12 mouse cellular contexts compared by ENCODE assay signal in genomic region chr4:133627039-133627438, GRCm38 (mm10). TPM values are rescaled to one million over a fixed set of nuclear protein-coding genes. Genes with fewer than 3 reads are reported as not detected.
DNase-seq lines count a peak whose midpoint lies in the region; ATAC-seq and TF ChIP-seq lines count a peak whose summit lies in the region.
"Had no signal": no experiment of that assay in that cellular context is flagged by ENCODE, and none has a peak within 500 bp of the region (broad histone marks: within the 10 kb centered on the region; RNA-seq: fewer than 3 reads in every experiment).

No protein-coding gene starts in this region.

- in situ Hi-C loops in ES-E14 (cut with MboI; ENCODE audit: low sequenced_read_pairs in 2 of 2, unreplicated experiment in 2 of 2), result no loop called here

- TF ChIP-seq POLR2A in heart, adult 2 months (IDR thresholded peaks at IDR 0.05; ENCODE audit: insufficient read depth, low read depth, low read length), result no peak

- no peak for ATAC-seq in liver, embryonic 12.5 days

- WGBS in heart, adult 2 months, result 88% methylated on average over 14 of the region's 14 CpGs
- WGBS in liver, embryonic 12.5 days (ENCODE audit: insufficient replicate concordance), result 91% methylated on average over 14 of the region's 14 CpGs

- intact Hi-C loops in heart, adult 2 months (cut with DNase I), result no loop called here

- no peak overlapping the region for H3K9ac ChIP-seq in heart, adult 2 months (ENCODE audit: low read depth, low read length)
- H3K9ac ChIP-seq in liver, embryonic 12.5 days, result no peak overlapping the region
- peak overlapping the region; percentile 52; the same call in 1 of the 2 replicates for H3K9ac ChIP-seq in ES-E14 (ENCODE audit: insufficient read depth, low read depth, low read length, poor library complexity, severe bottlenecking)

- H3K9me3 ChIP-seq in liver, embryonic 12.5 days (replicated peaks), result no peaks in the 10 kb centered on the region
- H3K9me3 ChIP-seq in ES-E14 (ENCODE audit: control insufficient read depth, insufficient read depth, low read depth, low read length), result no peaks in the 10 kb centered on the region

- peaks cover 7% of the 10 kb centered on the region for H3K79me2 ChIP-seq in heart, adult 2 months (replicated peaks; ENCODE audit: control insufficient read depth, insufficient read depth, low read length)

- DNase-seq in heart, adult 2 months, result no peak
- DNase-seq in heart, adult 9 months (ENCODE audit: low spot score in 2 of 2), result no peak
- no peak for DNase-seq in liver
- no peak for DNase-seq in ES-E14 (ENCODE audit: low read depth, low spot score)
- DNase-seq in cerebellum, adult 9-11 months, result peak; percentile 86
- no peak for DNase-seq in adrenal gland, postnatal 14 days
- DNase-seq: adrenal gland, postnatal 25 days; heart, postnatal 10 days; kidney, adult 11 months; lung, postnatal 10 days; thymus, postnatal 14 days had no signal

- H3K4me2 ChIP-seq in liver, embryonic 12.5 days, result no peak overlapping the region

- H3K36me3 ChIP-seq in heart, adult 2 months (ENCODE audit: control insufficient read depth, insufficient read depth, low read length), result peaks cover 8% of the 10 kb centered on the region
- peaks cover 22% of the 10 kb centered on the region for H3K36me3 ChIP-seq in liver, embryonic 12.5 days
- H3K36me3 ChIP-seq in ES-E14 (ENCODE audit: control insufficient read depth, insufficient read depth, low read length, poor library complexity, severe bottlenecking), result peaks cover 6% of the 10 kb centered on the region; the same call in 1 of the 2 replicates

- TF ChIP-seq CTCF in heart, adult 2 months (IDR thresholded peaks at IDR 0.05), result no peak

- no peak overlapping the region for H3K4me3 ChIP-seq in heart, adult 2 months
- no peak overlapping the region for H3K4me3 ChIP-seq in liver, embryonic 12.5 days
- H3K4me3 ChIP-seq in ES-E14 (ENCODE audit: insufficient read depth in 1 of 2, low read depth in 1 of 2, low read length in 2 of 2, poor library complexity in 1 of 2, severe bottlenecking in 1 of 2), result peak overlapping the region; percentile 52 to 56

- no peak for TF ChIP-seq EP300 in heart, adult 2 months (IDR thresholded peaks at IDR 0.05; ENCODE audit: insufficient read depth, low read depth, low read length)

- H3K27ac ChIP-seq in heart, adult 2 months, result peak overlapping the region; percentile 96
- H3K27ac ChIP-seq in liver, embryonic 12.5 days, result peak overlapping the region; percentile 67; the same call in 1 of the 2 replicates
- peak overlapping the region; percentile 21; the same call in 1 of the 2 replicates for H3K27ac ChIP-seq in ES-E14 (ENCODE audit: insufficient read depth, low read depth, low read length, poor library complexity, severe bottlenecking)

- no peaks in the 10 kb centered on the region for H3K27me3 ChIP-seq in heart, adult 2 months (ENCODE audit: control insufficient read depth, insufficient read depth, low read length)
- no peaks in the 10 kb centered on the region for H3K27me3 ChIP-seq in liver, embryonic 12.5 days (replicated peaks)

- H3K4me1 ChIP-seq in heart, adult 2 months (ENCODE audit: control insufficient read depth, insufficient read depth, low read length), result peaks cover 27% of the 10 kb centered on the region
- peaks cover 64% of the 10 kb centered on the region for H3K4me1 ChIP-seq in liver, embryonic 12.5 days
- H3K4me1 ChIP-seq in ES-E14 (ENCODE audit: control insufficient read depth in 2 of 2, insufficient read depth in 2 of 2, low read length in 2 of 2, poor library complexity in 1 of 2), result peaks cover 7 to 37% of the 10 kb centered on the region in 2 experiments; a peak in 3 of 4 replicates

TF ChIP-seq in ES-E14, 5 proteins besides CTCF, POLR2A, EP300 and RAD21:
- no peak for TF ChIP-seq ZC3H11A (IDR thresholded peaks at IDR 0.05; ENCODE audit: borderline replicate concordance, low read depth, low read length)
- no peak for TF ChIP-seq CHD2 (IDR thresholded peaks at IDR 0.05; ENCODE audit: low read depth, low read length)
- no peak for TF ChIP-seq MAFK (IDR thresholded peaks at IDR 0.05; ENCODE audit: insufficient read depth, low read depth, low read length)
- no peak for TF ChIP-seq HCFC1 (IDR thresholded peaks at IDR 0.05; ENCODE audit: borderline replicate concordance, insufficient read depth, low read length)
- TF ChIP-seq ZNF384 (IDR thresholded peaks at IDR 0.05; ENCODE audit: low read depth, low read length), result no peak

RNA-seq across cellular contexts. Expression of gene Zdhhc18, which starts 22.9 kb away (rescaled TPM):
- 10 to 100 TPM; 21.3 to 27.7 TPM for total RNA-seq in heart, adult 2 months (2021)
- polyA plus RNA-seq in heart, adult 2 months (2012; rRNA removed), result 37.3 and 40.1 TPM in 2 replicates
- polyA plus RNA-seq in liver, embryonic 12.5 days (2016; fragmentation: Nextera tagmentation; extraction: Ambion mirVana), result 4.6 and 5.5 TPM in 2 replicates
- 39.0 and 55.8 TPM in 2 replicates for total RNA-seq in ES-E14 (2012; rRNA removed)
- 16.9 and 29.9 TPM in 2 replicates for total RNA-seq in adrenal gland, postnatal 14 days (2021)

RNA-seq across cellular contexts. Expression of gene Sfn, which starts 25.1 kb away (rescaled TPM):
- 1 to 10 TPM; 1.2 TPM for total RNA-seq in heart, adult 2 months (2021)
- 1.4 and 2.0 TPM in 2 replicates for polyA plus RNA-seq in heart, adult 2 months (2012; rRNA removed)
- polyA plus RNA-seq in liver, embryonic 12.5 days (2016; fragmentation: Nextera tagmentation; extraction: Ambion mirVana), result 0.21 and 0.81 TPM in 2 replicates
- 35.8 and 46.6 TPM in 2 replicates for total RNA-seq in ES-E14 (2012; rRNA removed)
- total RNA-seq in adrenal gland, postnatal 14 days (2021), result 1.7 and 4.2 TPM in 2 replicates

RNA-seq across cellular contexts. Expression of gene Gpn2, which starts 42.9 kb away (rescaled TPM):
- total RNA-seq in heart, adult 2 months (2021), result 1 to 10 TPM; 6.8 to 7.3 TPM
- polyA plus RNA-seq in heart, adult 2 months (2012; rRNA removed), result 12.1 and 17.7 TPM in 2 replicates
- polyA plus RNA-seq in liver, embryonic 12.5 days (2016; fragmentation: Nextera tagmentation; extraction: Ambion mirVana), result 15.2 and 16.2 TPM in 2 replicates
- 39.5 and 52.6 TPM in 2 replicates for total RNA-seq in ES-E14 (2012; rRNA removed)
- total RNA-seq in adrenal gland, postnatal 14 days (2021), result 12.7 and 15.8 TPM in 2 replicates

RNA-seq across cellular contexts. Expression of gene Pigv, which starts 45.4 kb away (rescaled TPM):
- total RNA-seq in heart, adult 2 months (2021), result 10 to 100 TPM; 11.7 to 12.1 TPM
- polyA plus RNA-seq in heart, adult 2 months (2012; rRNA removed), result 9.5 and 11.7 TPM in 2 replicates
- polyA plus RNA-seq in liver, embryonic 12.5 days (2016; fragmentation: Nextera tagmentation; extraction: Ambion mirVana), result 7.0 and 10.0 TPM in 2 replicates
- 11.6 and 14.5 TPM in 2 replicates for total RNA-seq in ES-E14 (2012; rRNA removed)
- 13.9 and 17.2 TPM in 2 replicates for total RNA-seq in adrenal gland, postnatal 14 days (2021)

RNA-seq across cellular contexts. Expression of gene Gpatch3, which starts 52.5 kb away (rescaled TPM):
- total RNA-seq in heart, adult 2 months (2021), result 1 to 10 TPM; 3.4 to 5.0 TPM
- polyA plus RNA-seq in heart, adult 2 months (2012; rRNA removed), result 1.9 and 2.1 TPM in 2 replicates
- 7.8 and 8.9 TPM in 2 replicates for polyA plus RNA-seq in liver, embryonic 12.5 days (2016; fragmentation: Nextera tagmentation; extraction: Ambion mirVana)
- total RNA-seq in ES-E14 (2012; rRNA removed), result 14.4 and 19.9 TPM in 2 replicates
- 8.1 and 8.2 TPM in 2 replicates for total RNA-seq in adrenal gland, postnatal 14 days (2021)

Comparison
In these comparisons a context has a peak if more than half of its experiments do, and no peak if none do; other contexts are left out.
1. H3K27ac ChIP-seq: peak in every context shown above with its lines; median percentile 96 in heart, adult 2 months; 67 in liver, embryonic 12.5 days; 21 in ES-E14.
2. H3K4me3 ChIP-seq: peak in ES-E14 (2 of 2); none in heart, adult 2 months (single experiment) and liver, embryonic 12.5 days (single experiment).